Mouse (Mus musculus) heart, embryonic 12.5 days (tissue): ENCODE measurements at regions not wholly inside any gene's neighbourhood (a gene's known extent, or its start where the extent isn't known, plus 50 kb on each side); places are given as distances from the start of the nearest gene placed in this dataset.

Experiments
- ATAC-seq: fragments of 200-750 bp; cut with Nextera tagmentation; 2 replicates; pipeline ENCODE4 v1.8.0; 2017; ENCODE audit warnings: moderate TSS enrichment, moderate library complexity; ENCODE audit not compliant: insufficient number of reproducible peaks, low FRiP score
- H3K27ac ChIP-seq: fragments of 300-500 bp; sonication (generic); 2 replicates; pipeline ENCODE4 v1.5.1; 2016; ENCODE audit warnings: mild to moderate bottlenecking, moderate library complexity; ENCODE audit not compliant: poor library complexity, severe bottlenecking
- H3K27me3 ChIP-seq: fragments of 300-500 bp; sonication (generic); replicated peaks from 2 replicates; pipeline ENCODE4 v1.6.1; 2016; ENCODE audit warnings: mild to moderate bottlenecking, moderate library complexity
- H3K36me3 ChIP-seq: fragments of 300-500 bp; sonication (generic); 2 replicates; pipeline ENCODE4 v1.6.1; 2016; ENCODE audit warnings: mild to moderate bottlenecking, moderate library complexity
- H3K4me1 ChIP-seq: fragments of 300-500 bp; sonication (generic); replicated peaks from 2 replicates; pipeline ENCODE4 v1.6.1; 2016; ENCODE audit warnings: mild to moderate bottlenecking
- H3K4me2 ChIP-seq: fragments of 300-500 bp; sonication (generic); 2 replicates; pipeline ENCODE4 v1.6.1; 2016; ENCODE audit warnings: mild to moderate bottlenecking, moderate library complexity
- H3K4me3 ChIP-seq: fragments of 300-500 bp; sonication (generic); 2 replicates; pipeline ENCODE4 v1.5.1; 2016; ENCODE audit warnings: mild to moderate bottlenecking
- H3K9ac ChIP-seq: fragments of 300-500 bp; sonication (generic); 2 replicates; pipeline ENCODE4 v1.6.1; 2016; ENCODE audit warnings: mild to moderate bottlenecking, moderate library complexity
- H3K9me3 ChIP-seq: fragments of 300-500 bp; sonication (generic); replicated peaks from 2 replicates; pipeline ENCODE4 v1.6.1; 2016; ENCODE audit warnings: mild to moderate bottlenecking, moderate library complexity
- WGBS: fragments of 180-500 bp; shearing (Covaris S2); methylation state at CpG from one replicate; pipeline ENCODE4 v1.1.7; 2016; 5-methylcytosine and 5-hydroxymethylcytosine counted together

- Histone ChIP-seq H3K4me1 (no peaks in the 10 kb centered on the region), H3K4me3 (no peak overlapping the region), H3K36me3 (no peaks in the 10 kb centered on the region), H3K9me3 (peaks cover 3% of the 10 kb centered on the region; the same call in 1 of the 2 replicates), H3K27me3 (no peaks in the 10 kb centered on the region), H3K27ac (no peak overlapping the region), H3K4me2 (no peak overlapping the region), H3K9ac (no peak overlapping the region)
- no peak for ATAC-seq
- WGBS, result 72% methylated on average over 3 of the region's 3 CpGs
Observed at GRCm38 (mm10) chr11:56442381-56442780, 401.6 kb upstream of the Nmur2 start.

DNA sequence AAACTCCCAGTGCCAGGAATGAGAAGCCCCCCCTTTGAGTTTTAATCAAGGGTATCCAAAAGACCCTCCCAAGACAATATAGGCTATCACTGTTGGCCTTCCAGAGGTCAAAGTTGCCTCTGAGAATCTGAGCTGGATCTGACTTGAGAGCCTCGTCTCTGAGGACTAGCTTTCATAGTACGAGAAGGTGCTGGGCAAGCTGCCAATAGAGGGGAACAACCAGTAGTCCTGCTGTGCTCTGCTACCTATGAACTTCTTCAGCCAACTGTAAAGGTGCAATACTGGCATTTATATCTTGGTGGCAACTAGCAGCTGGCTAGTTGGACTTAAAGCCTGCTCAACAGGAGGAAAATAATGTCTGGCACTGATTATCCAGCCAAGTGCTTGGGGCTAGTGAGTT is 400.3 kb upstream of the Nmur2 start:
- no peaks in the 10 kb centered on the region for H3K36me3 ChIP-seq
- no peak for ATAC-seq
- no peaks in the 10 kb centered on the region for H3K27me3 ChIP-seq
- peaks cover 3% of the 10 kb centered on the region; the same call in 1 of the 2 replicates for H3K9me3 ChIP-seq
- H3K27ac ChIP-seq, result no peak overlapping the region
- H3K4me1 ChIP-seq, result no peaks in the 10 kb centered on the region
- 11% methylated on average over 2 of the region's 2 CpGs for WGBS
- H3K9ac ChIP-seq, result no peak overlapping the region
- H3K4me2 ChIP-seq, result no peak overlapping the region
- H3K4me3 ChIP-seq, result no peak overlapping the region

GRCm38 (mm10) chr11:56431089-56431488 is 390.3 kb upstream of the Nmur2 start:
- H3K27me3 ChIP-seq, result no peaks in the 10 kb centered on the region
- WGBS, result 71% methylated on average over 3 of the region's 3 CpGs
- no peak overlapping the region for H3K4me3 ChIP-seq
- no peak overlapping the region for H3K9ac ChIP-seq
- no peak overlapping the region for H3K27ac ChIP-seq
- no peaks in the 10 kb centered on the region for H3K4me1 ChIP-seq
- no peak for ATAC-seq
- H3K9me3 ChIP-seq, result 0 out of 2 replicates have a peak, but pooled peaks cover 3% of the 10 kb centered on the region
- no peaks in the 10 kb centered on the region for H3K36me3 ChIP-seq
- H3K4me2 ChIP-seq, result no peak overlapping the region

DNA sequence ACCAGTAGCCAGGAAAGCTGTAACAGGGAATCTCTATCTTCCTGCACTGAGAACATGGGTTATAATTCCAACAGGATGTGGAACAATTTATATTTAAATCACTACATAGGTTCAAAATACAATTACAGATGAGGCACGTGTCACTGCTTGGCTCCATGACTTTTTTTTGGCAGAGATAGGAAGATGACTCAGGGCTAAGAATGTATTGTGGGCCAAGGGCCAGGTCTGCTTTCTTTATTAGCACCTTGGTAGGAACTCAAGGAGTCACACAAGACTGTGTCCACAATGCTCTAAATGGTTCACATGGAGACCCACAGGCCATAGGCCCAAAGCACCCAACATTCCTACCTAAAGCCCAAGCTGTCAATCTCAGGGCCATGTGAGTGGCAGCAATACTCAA is 344.0 kb upstream of the Nmur2 start:
- WGBS, result 49% methylated on average over 1 of the region's 1 CpGs
- no peaks in the 10 kb centered on the region for H3K36me3 ChIP-seq
- H3K9me3 ChIP-seq, result no peaks in the 10 kb centered on the region
- H3K4me2 ChIP-seq, result no peak overlapping the region
- no peak overlapping the region for H3K4me3 ChIP-seq
- H3K4me1 ChIP-seq, result no peaks in the 10 kb centered on the region
- H3K9ac ChIP-seq, result no peak overlapping the region
- H3K27me3 ChIP-seq, result no peaks in the 10 kb centered on the region
- no peak for ATAC-seq
- H3K27ac ChIP-seq, result no peak overlapping the region

DNA sequence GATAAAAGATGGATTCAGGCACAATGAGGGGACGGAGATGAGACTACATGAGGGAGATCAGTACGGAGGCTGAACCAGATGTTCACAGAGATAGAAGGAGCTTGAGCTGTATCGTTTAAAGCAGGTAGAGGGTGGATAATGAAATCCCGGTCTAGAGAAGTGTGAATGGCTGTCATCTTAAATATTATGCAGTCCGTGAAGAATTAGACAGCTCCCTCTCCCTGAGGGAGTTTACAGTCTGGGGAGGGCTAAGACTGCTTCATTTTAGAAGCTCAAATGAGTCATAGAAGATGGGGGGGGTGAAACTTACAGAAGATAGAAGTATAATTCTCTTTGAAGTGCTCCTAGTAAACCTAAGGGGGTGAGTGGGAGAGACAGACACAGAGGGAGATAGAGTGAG is 336.7 kb upstream of the Nmur2 start:
- Histone ChIP-seq H3K27ac (no peak overlapping the region), H3K4me1 (no peaks in the 10 kb centered on the region), H3K4me3 (no peak overlapping the region), H3K27me3 (no peaks in the 10 kb centered on the region), H3K4me2 (no peak overlapping the region), H3K36me3 (no peaks in the 10 kb centered on the region), H3K9ac (no peak overlapping the region), H3K9me3 (no peaks in the 10 kb centered on the region)
- 72% methylated on average over 5 of the region's 5 CpGs for WGBS
- no peak for ATAC-seq

DNA sequence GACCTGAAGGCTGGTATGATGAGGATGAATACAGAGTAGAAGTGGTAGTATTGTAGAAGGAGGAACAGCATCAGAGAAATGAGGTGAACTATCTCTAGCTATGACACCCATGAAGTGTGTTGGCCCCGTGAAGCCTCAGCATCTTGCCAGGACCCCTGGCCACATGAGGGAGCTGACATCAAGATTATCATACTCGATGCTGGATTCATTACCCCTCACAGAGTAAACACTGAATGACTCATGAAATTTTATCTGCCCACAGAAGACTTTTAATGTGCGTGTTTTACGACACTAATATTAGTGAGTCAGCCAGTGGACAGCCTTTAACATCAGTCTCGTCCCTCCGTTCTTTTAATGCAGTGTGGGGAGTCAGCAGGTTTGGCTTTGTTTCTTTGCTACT is 333.5 kb upstream of the Nmur2 start:
- Histone ChIP-seq H3K9me3 (no peaks in the 10 kb centered on the region), H3K4me3 (no peak overlapping the region), H3K36me3 (no peaks in the 10 kb centered on the region), H3K27me3 (no peaks in the 10 kb centered on the region), H3K4me1 (no peaks in the 10 kb centered on the region), H3K9ac (no peak overlapping the region), H3K27ac (no peak overlapping the region), H3K4me2 (no peak overlapping the region)
- ATAC-seq, result no peak
- 64% methylated on average over 6 of the region's 6 CpGs for WGBS

- no peaks in the 10 kb centered on the region for H3K27me3 ChIP-seq
- WGBS, result 80% methylated on average over 4 of the region's 4 CpGs
Observed at GRCm38 (mm10) chr11:56373624-56374023, 332.8 kb upstream of the Nmur2 start.

GRCm38 (mm10) chr11:56357690-56358089 is 316.9 kb upstream of the Nmur2 start:
- Histone ChIP-seq H3K27me3 (no peaks in the 10 kb centered on the region), H3K36me3 (no peaks in the 10 kb centered on the region), H3K4me2 (no peak overlapping the region), H3K9me3 (no peaks in the 10 kb centered on the region), H3K9ac (no peak overlapping the region), H3K27ac (no peak overlapping the region), H3K4me1 (no peaks in the 10 kb centered on the region), H3K4me3 (no peak overlapping the region)
- 78% methylated on average over 2 of the region's 2 CpGs for WGBS
- ATAC-seq, result no peak

More at GRCm38 (mm10) chr11:56373624-56374023, 332.8 kb upstream of the Nmur2 start:
- Histone ChIP-seq H3K4me3 (no peak overlapping the region), H3K9me3 (no peaks in the 10 kb centered on the region), H3K27ac (no peak overlapping the region), H3K4me2 (no peak overlapping the region), H3K9ac (no peak overlapping the region), H3K4me1 (no peaks in the 10 kb centered on the region), H3K36me3 (no peaks in the 10 kb centered on the region)
- ATAC-seq, result no peak

GRCm38 (mm10) chr11:56351798-56352366 is 311.1 kb upstream of the Nmur2 start:
- Histone ChIP-seq H3K9me3 (no peaks in the 10 kb centered on the region), H3K4me1 (no peaks in the 10 kb centered on the region), H3K9ac (no peak overlapping the region), H3K36me3 (no peaks in the 10 kb centered on the region), H3K4me3 (no peak overlapping the region), H3K27me3 (no peaks in the 10 kb centered on the region), H3K4me2 (no peak overlapping the region), H3K27ac (no peak overlapping the region)
- WGBS, result 69% methylated on average over 7 of the region's 7 CpGs
- no peak for ATAC-seq

DNA sequence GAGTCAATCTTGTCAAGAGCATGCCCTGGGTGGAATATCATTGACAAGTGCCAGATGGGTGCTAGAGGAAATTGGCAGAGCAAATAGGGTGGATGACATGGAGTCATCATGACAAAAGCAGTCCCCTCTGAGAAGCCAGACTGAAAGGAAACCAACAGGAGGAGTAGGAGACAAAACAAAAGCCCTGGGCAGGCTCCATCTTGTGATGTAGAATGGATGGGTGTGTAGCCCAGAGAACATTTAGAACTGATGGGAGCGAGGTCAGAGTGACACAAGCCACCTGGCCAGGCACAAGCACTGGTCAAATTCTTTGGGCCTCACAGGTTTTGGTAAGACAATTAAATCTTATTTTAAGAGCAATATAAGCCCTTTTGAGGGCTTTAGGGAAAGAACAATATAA is 310.4 kb upstream of the Nmur2 start:
- H3K9me3 ChIP-seq, result no peaks in the 10 kb centered on the region
- WGBS, result 74% methylated on average over 1 of the region's 1 CpGs
- ATAC-seq, result no peak
- no peaks in the 10 kb centered on the region for H3K4me1 ChIP-seq
- H3K27ac ChIP-seq, result no peak overlapping the region
- no peak overlapping the region for H3K9ac ChIP-seq
- no peak overlapping the region for H3K4me2 ChIP-seq
- H3K36me3 ChIP-seq, result no peaks in the 10 kb centered on the region
- H3K4me3 ChIP-seq, result no peak overlapping the region
- H3K27me3 ChIP-seq, result no peaks in the 10 kb centered on the region

- 77% methylated on average over 3 of the region's 3 CpGs for WGBS
- H3K4me2 ChIP-seq, result no peak overlapping the region
- no peak overlapping the region for H3K4me3 ChIP-seq
- H3K27me3 ChIP-seq, result no peaks in the 10 kb centered on the region
- no peak overlapping the region for H3K9ac ChIP-seq
- no peaks in the 10 kb centered on the region for H3K36me3 ChIP-seq
- H3K4me1 ChIP-seq, result no peaks in the 10 kb centered on the region
- no peak for ATAC-seq
- no peak overlapping the region for H3K27ac ChIP-seq
- no peaks in the 10 kb centered on the region for H3K9me3 ChIP-seq
Observed at GRCm38 (mm10) chr11:56349766-56350165, 309.0 kb upstream of the Nmur2 start.

- 83% methylated on average over 5 of the region's 5 CpGs for WGBS
- H3K36me3 ChIP-seq, result no peaks in the 10 kb centered on the region
- H3K27me3 ChIP-seq, result no peaks in the 10 kb centered on the region
- H3K4me2 ChIP-seq, result no peak overlapping the region
- H3K4me1 ChIP-seq, result no peaks in the 10 kb centered on the region
- H3K4me3 ChIP-seq, result no peak overlapping the region
- ATAC-seq, result no peak
- H3K9me3 ChIP-seq, result no peaks in the 10 kb centered on the region
- H3K9ac ChIP-seq, result no peak overlapping the region
- H3K27ac ChIP-seq, result no peak overlapping the region
Observed at GRCm38 (mm10) chr11:56348408-56348807, 307.6 kb upstream of the Nmur2 start.
